Mouse (Mus musculus) spleen, adult 2 months (tissue): ENCODE results near the gene Upp2. TPM values are rescaled to one million over a fixed set of nuclear protein-coding genes. Genes with fewer than 3 reads are reported as not detected.

Experiments
- DNase-seq, 2 experiments: peaks; one replicate each; pipeline versions ENCODE4 v3.0.0 to v3.0.0-alpha.2; 2012 to 2021; ENCODE audit warnings: low spot score in 2 of 2, low read depth in 1 of 2
- H3K27ac ChIP-seq: fragments of 200-500 bp; 2 replicates; pipeline ENCODE4 v1.5.1; 2012; ENCODE audit warnings: low read length, inconsistent platforms; ENCODE audit not compliant: insufficient read depth
- H3K27me3 ChIP-seq: fragments of 200-500 bp; 2 replicates; pipeline ENCODE4 v1.6.1; 2012; ENCODE audit warnings: mild to moderate bottlenecking, moderate library complexity, low read length, inconsistent platforms; ENCODE audit not compliant: control insufficient read depth, insufficient read depth
- H3K36me3 ChIP-seq: fragments of 200-500 bp; 2 replicates; pipeline ENCODE4 v1.6.1; 2012; ENCODE audit warnings: mild to moderate bottlenecking, low read length, inconsistent platforms; ENCODE audit not compliant: control insufficient read depth, insufficient read depth
- H3K4me1 ChIP-seq: fragments of 200-500 bp; 2 replicates; pipeline ENCODE4 v1.6.1; 2011; ENCODE audit warnings: inconsistent platforms; ENCODE audit not compliant: control insufficient read depth, insufficient read depth, insufficient read length
- H3K4me3 ChIP-seq: fragments of 200-500 bp; 2 replicates; pipeline ENCODE4 v1.5.1; 2011; ENCODE audit warnings: mild to moderate bottlenecking, inconsistent platforms; ENCODE audit not compliant: insufficient read depth, insufficient read length; ENCODE audit errors: extremely low read depth
- CTCF ChIP-seq: fragments of 200-500 bp; IDR thresholded peaks from 2 replicates; pipeline ENCODE4 v1.5.1; 2011; ENCODE audit warnings: mild to moderate bottlenecking, inconsistent platforms; ENCODE audit not compliant: insufficient read depth, insufficient read length, insufficient replicate concordance; ENCODE audit errors: extremely low read depth
- POLR2A ChIP-seq: fragments of 200-500 bp; IDR thresholded peaks from 2 replicates; pipeline ENCODE4 v1.6.1; 2011; ENCODE audit warnings: low read depth, low read length, inconsistent platforms
- WGBS: fragments of 180-500 bp; shearing (Covaris S2); methylation state at CpG from one replicate; pipeline ENCODE4 v1.1.7; 2018; 5-methylcytosine and 5-hydroxymethylcytosine counted together
- polyA plus RNA-seq: library from polyadenylated mRNA; depleted of rRNA; stranded (reverse); fragments of >200 nt; gene quantifications from 2 replicates; pipeline ENCODE4 v1.2.3, GENCODE M21; 2012

The Upp2 gene
- polyA plus RNA-seq, 1 experiment: 1.3 TPM

GRCm38 (mm10) chr2:58741213-58741612 is 174.1 kb downstream of the Upp2 start:
- no peak for DNase-seq

GRCm38 (mm10) chr2:58742026-58742425 is 174.9 kb downstream of the Upp2 start:
- no peaks in the 10 kb centered on the region for H3K27me3 ChIP-seq
- H3K4me3 ChIP-seq: no peak overlapping the region
- H3K27ac ChIP-seq: no peak overlapping the region
- H3K4me1 ChIP-seq: no peaks in the 10 kb centered on the region
- WGBS: 95% methylated on average over 4 of the region's 4 CpGs
- no peaks in the 10 kb centered on the region for H3K36me3 ChIP-seq
- no peak for TF ChIP-seq CTCF
- no peak for TF ChIP-seq POLR2A
- DNase-seq: no peak

More at GRCm38 (mm10) chr2:58741213-58741612, 174.1 kb downstream of the Upp2 start:
- H3K36me3 ChIP-seq: no peaks in the 10 kb centered on the region
- WGBS: 96% methylated on average over 1 of the region's 1 CpGs
- TF ChIP-seq POLR2A (no peak), CTCF (no peak)
- no peak overlapping the region for H3K27ac ChIP-seq
- H3K4me3 ChIP-seq: no peak overlapping the region
- H3K4me1 ChIP-seq: no peaks in the 10 kb centered on the region
- H3K27me3 ChIP-seq: no peaks in the 10 kb centered on the region

DNA sequence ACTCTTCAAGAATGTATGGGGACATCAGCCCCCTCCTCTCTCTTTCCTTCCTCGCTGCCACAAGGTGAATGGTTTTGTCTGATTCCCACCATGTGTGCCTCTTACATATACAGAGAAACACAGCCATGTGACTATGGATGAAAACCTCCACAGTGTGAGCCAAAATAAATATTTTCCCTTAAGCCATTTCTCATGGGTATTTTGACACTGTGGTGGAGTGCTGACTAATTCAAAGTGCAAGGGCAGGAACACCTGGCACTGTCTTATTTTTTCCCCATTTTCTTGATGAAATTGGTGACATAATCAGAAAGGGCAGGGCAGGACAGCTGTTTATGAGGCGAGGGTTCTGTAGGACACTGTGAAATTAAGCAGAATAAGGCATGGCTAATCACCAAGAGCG is 176.3 kb downstream of the Upp2 start:
- WGBS: 77% methylated on average over 3 of the region's 3 CpGs
- Histone ChIP-seq H3K27ac (no peak overlapping the region), H3K36me3 (no peaks in the 10 kb centered on the region), H3K4me1 (no peaks in the 10 kb centered on the region), H3K27me3 (no peaks in the 10 kb centered on the region), H3K4me3 (no peak overlapping the region)
- no peak for DNase-seq
- TF ChIP-seq CTCF (no peak), POLR2A (no peak)

- no peak overlapping the region for H3K4me3 ChIP-seq
- no peaks in the 10 kb centered on the region for H3K27me3 ChIP-seq
- H3K36me3 ChIP-seq: no peaks in the 10 kb centered on the region
- H3K4me1 ChIP-seq: no peaks in the 10 kb centered on the region
- no peak for TF ChIP-seq POLR2A
- TF ChIP-seq CTCF: no peak
- no peak overlapping the region for H3K27ac ChIP-seq
- no peak for DNase-seq
- 63% methylated on average over 11 of the region's 11 CpGs for WGBS
Observed at GRCm38 (mm10) chr2:58747483-58748229, 180.6 kb downstream of the Upp2 start.

GRCm38 (mm10) chr2:58748296-58748695 is 181.2 kb downstream of the Upp2 start:
- Histone ChIP-seq H3K36me3 (no peaks in the 10 kb centered on the region), H3K27ac (no peak overlapping the region), H3K4me1 (no peaks in the 10 kb centered on the region), H3K4me3 (no peak overlapping the region), H3K27me3 (no peaks in the 10 kb centered on the region; the same call in 1 of the 2 replicates)
- 86% methylated on average over 5 of the region's 5 CpGs for WGBS
- no peak for DNase-seq
- no peak for TF ChIP-seq CTCF
- no peak for TF ChIP-seq POLR2A

DNA sequence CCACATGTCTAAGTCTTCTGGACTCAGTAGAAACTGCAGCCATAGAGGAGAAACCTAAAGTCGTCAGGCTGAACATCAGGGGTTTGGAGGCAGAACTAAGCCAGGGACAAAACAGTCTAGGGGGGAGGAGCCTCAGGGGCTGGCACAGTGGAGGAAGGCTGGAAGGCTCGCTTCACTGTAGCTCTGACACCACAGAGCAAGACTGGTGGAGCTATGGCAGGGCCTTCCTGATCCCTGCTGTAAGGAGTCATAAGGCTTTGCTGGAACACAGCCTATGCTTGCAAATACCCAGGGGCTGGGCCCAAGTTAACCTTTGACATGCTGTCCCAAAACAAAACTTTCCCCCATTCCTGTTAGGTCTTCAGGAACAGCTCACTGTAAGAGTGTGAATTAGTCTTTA is 185.8 kb downstream of the Upp2 start:
- H3K4me3 ChIP-seq: no peak overlapping the region
- H3K36me3 ChIP-seq: no peaks in the 10 kb centered on the region
- H3K4me1 ChIP-seq: no peaks in the 10 kb centered on the region
- TF ChIP-seq CTCF (no peak), POLR2A (no peak)
- H3K27ac ChIP-seq: no peak overlapping the region
- DNase-seq: no peak
- 66% methylated on average over 2 of the region's 2 CpGs for WGBS
- no peaks in the 10 kb centered on the region; the same call in 1 of the 2 replicates for H3K27me3 ChIP-seq

DNA sequence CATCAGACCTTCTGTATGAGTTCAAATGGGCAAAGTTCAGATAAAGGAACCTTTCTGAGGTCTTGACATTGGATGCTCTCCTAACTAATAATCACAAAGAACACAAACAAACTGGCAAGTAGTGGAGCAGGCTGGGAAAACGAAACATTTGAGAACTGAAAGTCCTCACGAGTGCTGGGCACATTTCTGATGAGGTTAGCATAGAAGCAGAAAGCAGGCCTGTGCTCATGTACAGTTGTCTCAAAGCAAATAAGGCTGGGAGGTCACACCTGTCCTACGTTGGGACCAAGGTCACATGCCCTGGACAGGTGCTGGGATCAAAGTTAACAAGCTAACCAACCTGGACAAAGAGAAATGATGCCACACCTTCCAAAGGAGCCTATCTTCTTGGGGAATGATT is 187.6 kb downstream of the Upp2 start:
- no peaks in the 10 kb centered on the region; the same call in 1 of the 2 replicates for H3K27me3 ChIP-seq
- H3K4me1 ChIP-seq: no peaks in the 10 kb centered on the region
- no peak for DNase-seq
- H3K4me3 ChIP-seq: no peak overlapping the region
- no peaks in the 10 kb centered on the region for H3K36me3 ChIP-seq
- 83% methylated on average over 3 of the region's 3 CpGs for WGBS
- no peak overlapping the region for H3K27ac ChIP-seq
- TF ChIP-seq POLR2A (no peak), CTCF (no peak)
